Mouse (Mus musculus) CD4-positive, CD25-positive, alpha-beta regulatory T cell, adult 4 months (primary cell): ENCODE results near the gene Ifngr1. TPM values are rescaled to one million over a fixed set of nuclear protein-coding genes. Genes with fewer than 3 reads are reported as not detected.

Experiments used
- ATAC-seq: one replicate; pipeline ENCODE4 v1.8.0; 2017
- polyA plus RNA-seq, 2 experiments: library from polyadenylated mRNA; unstranded; fragments of 100-300 nt; shearing (Covaris generic); gene quantifications; one replicate each; pipeline ENCODE4 v1.2.1; 2017

Gene Ifngr1
- 100 to 1,000 TPM; 424 to 434 TPM for polyA plus RNA-seq

DNA sequence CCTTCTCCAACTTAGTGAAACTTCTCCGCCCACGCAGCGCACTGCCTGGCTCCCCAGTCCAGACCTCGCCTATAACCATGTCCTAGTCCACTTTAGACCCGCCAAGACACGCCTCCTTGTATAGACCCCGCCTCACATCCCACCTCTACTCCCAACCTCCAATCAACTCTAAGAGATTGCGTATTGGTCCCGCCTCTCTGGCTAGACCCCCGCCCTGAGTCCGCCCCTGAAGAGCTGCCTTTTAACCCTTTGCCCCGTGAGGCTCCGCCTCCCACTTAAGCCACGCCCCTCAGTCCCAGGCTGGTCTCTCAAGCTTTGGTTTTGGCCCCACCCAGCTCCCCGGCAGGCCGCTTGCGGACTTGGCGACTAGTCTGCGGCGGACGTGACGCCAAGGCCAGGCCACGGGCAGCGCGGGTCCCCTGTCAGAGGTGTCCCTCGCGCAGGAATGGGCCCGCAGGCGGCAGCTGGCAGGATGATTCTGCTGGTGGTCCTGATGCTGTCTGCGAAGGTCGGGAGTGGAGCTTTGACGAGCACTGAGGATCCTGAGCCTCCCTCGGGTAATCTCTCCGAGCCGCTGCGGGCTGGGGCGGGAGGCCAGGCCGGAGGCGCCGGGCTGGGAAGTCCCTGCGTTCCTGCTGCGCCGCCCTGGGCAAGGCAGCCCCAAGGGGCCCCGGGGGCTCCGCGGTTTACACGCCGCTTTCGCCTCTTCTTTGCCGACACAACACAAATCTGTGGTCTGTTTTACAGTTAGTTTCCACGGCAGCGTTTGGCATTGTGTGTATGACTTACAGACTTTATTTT is at the start of gene Ifngr1:
Gene Ifngr1, plus strand, starts transcription at position 309 of the 801 bp plus-strand sequence.
- peak; percentile 89 for ATAC-seq

DNA sequence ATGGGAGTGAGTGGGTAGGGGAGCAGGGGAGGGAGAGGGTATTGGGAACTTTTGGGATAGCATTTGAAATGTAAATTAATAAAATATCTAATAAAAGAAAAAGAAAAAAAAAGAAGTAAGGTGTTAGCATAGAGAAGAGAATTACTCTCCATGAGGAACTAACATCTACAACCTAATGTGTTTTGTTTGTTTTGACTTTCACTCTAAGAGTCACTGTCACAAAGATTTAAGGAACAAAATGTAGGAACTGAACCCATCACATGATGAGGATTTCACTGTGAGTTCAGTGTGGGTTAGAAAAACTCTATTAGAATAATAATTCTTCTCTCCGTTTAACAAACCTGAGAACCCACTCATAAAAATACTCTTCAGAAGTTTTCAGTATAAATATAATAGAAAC is 44.9 kb upstream of the Ifngr1 start:
- no peak for ATAC-seq

DNA sequence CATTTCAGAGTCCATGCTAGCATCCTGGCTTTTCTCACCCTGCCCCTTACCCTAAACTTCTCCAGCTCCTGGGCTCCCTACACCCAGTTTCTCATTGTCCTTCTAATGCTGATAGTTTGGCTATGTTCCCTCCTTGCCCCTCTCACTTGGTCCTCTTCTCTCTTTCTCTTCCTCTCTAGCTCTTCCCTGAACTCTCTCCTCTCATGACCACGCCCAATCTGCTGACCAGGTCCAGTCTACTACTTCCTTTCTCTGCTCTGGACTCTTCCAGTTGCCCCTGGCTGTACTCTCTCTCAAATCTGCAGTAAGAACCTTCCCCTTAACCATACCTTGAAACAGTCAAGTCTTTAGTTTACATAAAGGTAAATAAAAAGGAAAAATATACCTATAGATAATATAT is 43.7 kb upstream of the Ifngr1 start:
- ATAC-seq = no peak

DNA sequence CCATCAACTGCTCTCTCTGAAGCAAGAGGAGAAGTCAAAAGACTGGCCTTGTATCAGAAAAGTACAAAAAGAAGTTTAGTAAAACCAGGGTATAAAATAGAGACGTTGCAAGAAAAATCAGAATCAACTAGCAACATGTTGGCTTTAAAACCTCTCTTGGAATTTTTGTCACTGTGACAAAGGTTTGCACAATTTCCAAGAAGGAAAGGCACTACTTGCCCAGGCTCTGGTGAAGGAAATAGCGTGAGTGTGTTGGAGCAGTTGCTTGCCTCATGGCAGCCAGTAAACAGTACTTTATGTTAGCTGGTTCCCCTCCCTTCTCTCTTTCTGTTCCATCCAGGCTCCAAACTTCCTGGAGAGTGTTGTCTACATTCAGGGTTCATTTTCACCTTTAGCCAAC is 43.3 kb upstream of the Ifngr1 start:
- no peak for ATAC-seq

DNA sequence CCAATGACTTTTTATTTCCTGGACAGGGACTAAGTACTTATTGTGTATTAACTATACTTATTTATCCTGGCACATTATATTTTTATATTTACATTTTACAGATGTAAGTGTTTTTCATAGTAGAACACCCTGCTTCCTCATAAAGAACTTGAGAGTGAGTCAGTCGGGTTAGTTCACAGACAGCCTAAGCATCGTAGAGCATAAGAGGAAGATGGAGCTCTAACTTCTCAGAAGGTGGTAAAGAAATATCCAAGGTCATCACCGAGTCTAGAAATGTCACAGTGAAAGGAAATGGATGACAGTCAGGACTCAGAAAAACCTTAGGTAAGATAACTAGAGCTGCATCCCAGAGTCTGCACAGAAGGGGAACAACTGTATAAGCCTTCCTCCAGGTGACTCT is 40.2 kb upstream of the Ifngr1 start:
- ATAC-seq = no peak

DNA sequence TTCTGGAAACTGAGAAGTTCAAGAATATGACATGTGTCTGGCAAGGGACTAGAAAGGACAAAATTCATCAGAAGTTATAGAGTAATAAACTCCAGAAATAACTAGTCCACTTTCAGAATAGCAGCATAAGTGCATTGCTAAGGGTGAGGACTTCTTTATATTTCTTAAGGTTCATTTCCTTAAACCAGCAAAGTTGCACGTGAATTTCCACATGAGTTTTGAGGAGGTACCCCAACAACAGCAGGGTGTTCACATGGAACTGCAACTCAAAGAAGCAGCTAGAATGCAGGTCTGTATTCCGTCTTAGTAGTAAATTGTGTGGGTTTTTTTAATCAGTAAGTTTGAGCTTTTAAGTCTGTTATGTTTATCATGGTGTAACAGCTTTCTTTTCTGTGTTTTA is 37.9 kb upstream of the Ifngr1 start:
- no peak for ATAC-seq

DNA sequence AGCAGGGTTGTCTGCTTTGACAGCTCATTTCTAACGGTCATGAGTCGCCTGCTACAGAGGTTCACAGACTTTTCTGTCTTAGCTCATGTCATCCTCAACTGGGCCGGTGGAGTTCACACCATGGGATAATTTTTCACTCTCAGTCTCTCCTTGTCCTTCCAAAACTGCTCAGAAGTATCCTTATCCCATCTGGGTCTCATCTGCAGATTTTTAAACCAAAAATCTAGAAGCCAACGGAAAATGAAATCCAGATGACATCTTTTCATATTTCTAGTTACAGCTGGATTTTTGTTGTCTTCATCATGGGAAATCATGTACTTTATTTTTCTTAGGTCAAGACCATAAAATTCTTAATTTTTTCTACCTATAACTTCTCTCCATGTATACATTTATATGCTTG is 34.1 kb upstream of the Ifngr1 start:
- no peak for ATAC-seq

DNA sequence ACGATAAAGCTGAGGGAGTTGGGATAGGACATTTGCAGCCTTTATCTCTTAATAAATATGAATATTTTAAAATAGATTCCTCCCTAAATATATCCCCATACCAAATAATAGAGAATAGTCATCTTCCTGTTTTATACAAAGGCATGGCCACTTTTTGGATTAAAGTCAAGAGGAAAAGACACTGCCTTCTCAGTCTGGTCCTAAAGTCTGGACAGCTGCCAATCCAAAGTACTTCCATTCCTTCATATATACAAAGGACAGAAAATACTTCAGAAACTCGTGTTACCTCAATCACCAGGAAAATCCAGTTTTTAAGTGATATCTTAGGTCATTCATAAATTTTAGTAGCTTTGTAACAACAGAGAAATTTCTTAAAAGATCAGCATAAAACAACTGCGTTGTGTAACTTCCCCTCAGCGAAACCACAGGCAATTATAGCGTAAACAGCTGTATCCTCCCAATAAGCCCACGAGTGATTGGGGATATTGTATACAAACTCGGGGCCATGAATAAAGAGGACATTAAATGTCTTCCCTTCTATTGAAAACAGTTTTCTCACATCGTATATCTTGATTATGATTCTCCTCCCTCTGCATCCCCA is 32.1 kb upstream of the Ifngr1 start:
- no peak for ATAC-seq

DNA sequence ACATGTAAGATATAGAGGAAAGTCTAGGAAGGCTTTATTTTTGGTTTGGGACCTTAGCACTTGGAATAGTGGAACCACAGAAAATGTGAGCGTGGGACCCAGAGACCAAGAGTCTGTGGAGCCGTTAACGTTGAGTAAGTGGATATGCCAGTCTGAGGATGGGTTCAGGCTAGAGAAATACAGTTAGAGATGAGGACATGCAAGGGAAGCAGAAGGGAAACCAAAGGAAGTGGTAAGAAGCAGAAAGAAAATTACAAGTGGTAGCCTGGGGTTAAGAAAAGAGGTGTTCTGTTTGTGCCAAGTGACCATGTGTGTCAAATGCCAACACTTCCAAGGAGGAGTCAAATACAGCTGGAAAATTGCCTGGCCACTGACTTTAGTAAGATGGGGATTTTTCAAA is 29.2 kb upstream of the Ifngr1 start:
- ATAC-seq = no peak

DNA sequence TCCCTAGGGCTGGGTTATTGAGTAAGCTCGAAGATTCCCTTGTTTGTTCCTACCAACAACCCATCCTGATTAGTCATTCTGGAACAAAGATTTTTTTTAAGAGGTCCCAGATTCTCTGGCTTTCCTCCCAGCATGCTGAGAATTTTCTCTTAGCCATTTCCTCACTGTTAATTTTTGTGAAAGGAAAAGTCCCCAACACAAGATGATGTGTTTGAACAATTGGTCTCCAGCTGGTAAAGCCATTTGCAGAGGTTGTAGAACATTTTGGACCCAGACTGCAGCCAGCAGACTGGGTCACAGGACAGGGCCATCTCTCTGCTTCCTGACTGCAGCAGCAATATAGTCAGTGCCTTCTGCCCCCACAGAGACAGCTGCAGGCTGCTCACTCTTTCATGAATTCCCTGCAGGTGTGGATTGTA is 28.3 kb upstream of the Ifngr1 start:
- no peak for ATAC-seq

DNA sequence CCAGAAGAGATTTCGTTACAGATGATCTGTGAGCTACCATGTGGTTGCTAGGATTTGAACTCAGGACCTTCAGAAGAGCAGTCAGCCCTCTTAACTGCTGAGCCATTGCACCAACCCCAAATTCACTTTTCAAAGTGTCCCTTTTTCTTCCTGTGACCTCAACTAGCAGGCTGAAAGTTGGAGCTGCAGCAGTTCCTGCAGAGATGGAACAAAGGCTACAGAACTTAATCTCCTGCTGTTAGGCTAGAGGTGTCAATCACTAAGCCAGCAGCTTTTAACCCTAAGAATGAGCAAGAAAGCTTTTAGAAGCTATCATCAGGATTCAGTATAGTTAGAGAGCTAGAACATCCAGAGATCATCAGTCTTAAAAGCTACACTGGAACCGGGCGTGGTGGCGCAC is 24.3 kb upstream of the Ifngr1 start:
- ATAC-seq = no peak

DNA sequence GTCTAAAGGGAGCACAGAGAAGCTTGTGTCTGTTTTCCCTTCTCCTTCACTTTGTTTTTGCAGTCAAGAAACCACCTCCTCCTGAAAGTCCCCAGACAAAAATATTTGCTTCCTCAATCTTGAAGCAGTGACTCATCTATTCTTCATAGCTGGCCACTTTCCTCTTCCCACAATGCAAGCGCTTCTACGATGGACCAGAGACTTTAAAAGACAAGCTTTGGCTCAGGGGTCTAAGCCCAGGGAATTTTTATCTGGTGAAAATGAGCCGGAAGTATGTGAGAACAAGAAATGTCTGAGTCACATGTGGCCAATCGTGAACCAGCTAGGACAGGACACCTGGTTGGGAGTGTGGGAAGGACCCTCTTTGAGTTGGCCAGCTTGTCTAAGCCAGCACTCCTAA is 21.5 kb upstream of the Ifngr1 start:
- ATAC-seq = peak; percentile 39

DNA sequence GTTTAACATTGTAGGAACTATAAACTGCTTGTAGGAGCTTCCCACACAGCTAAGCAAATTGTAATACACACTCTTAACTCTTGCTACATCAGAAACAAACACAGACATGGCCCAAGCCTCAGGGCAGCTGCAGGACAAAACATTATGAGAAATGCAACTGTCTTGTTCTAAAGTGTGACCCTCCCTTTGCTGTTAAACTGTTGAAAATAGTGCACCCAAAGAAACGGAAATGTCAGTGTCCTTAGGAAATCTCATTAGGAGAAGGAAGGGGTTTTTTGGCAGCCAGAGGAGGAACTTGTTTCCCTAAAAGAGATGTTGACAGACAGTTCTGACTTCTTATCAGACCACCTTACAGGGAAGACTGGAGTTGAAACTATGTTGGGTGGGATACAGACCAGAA is 21.0 kb upstream of the Ifngr1 start:
- ATAC-seq = no peak

DNA sequence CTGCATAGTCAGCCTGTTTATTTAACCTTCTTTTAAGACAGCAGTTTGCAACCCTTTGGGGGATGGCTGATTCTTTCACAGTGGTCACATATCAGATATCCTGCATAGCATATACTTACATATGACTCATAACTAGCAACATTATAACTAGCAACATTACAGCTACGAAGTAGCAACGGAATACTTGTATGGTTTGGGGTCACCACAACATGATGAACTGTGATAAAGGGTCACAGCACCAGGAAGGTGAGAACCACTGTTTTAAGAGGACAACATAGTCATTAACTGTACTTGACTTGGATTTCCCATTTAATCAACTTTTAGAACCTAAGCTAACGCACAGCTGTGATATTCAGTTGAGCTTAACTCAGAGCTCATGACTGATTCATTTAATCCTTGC is 14.2 kb upstream of the Ifngr1 start:
- peak; percentile 44 for ATAC-seq

DNA sequence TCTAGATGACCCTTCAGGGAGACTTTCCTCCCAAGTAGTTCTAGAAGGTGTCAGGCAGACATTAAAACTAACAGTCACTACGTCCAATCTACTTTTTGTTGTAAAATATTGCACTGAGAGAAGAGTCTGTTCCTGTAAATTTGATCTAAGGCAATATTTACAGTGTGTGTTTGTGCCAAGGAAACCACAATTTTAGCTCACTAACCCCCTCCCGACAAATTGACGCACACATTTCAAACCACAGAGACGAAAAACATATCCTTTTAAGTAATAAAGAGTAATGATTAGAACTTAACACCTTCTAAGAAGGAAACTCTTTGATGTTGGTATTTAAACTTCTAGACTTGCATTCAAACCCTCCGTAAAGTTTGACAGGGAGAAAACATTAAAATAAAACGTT is 13.7 kb upstream of the Ifngr1 start:
- peak; percentile 73 for ATAC-seq

DNA sequence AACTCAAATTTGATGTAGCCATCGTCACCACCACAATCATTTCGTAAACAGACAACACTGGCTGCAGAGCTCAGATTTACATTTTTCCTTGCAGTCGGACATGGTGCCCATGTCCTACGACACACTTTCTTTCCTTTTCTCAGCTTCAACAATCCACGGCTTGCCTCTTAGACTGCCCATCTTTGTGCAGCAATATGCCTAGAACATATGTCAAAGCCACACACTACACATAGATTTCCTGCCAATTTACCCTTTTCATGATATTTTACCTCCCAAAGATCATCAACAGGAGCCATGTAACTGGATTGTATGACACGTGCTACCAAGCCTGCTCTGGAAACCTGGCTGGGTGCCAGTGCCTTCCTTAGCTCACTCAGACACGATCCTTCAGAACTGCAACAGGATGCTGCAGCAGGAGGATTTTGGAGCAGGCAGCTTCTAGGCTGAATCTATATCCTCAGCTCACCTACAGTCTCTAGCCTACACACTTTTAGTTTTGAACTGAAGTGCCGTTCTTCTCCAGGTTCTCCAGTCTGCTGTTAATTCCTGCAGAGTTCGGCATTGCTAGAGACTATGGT is 13.3 kb upstream of the Ifngr1 start:
- peak; percentile 33 for ATAC-seq

DNA sequence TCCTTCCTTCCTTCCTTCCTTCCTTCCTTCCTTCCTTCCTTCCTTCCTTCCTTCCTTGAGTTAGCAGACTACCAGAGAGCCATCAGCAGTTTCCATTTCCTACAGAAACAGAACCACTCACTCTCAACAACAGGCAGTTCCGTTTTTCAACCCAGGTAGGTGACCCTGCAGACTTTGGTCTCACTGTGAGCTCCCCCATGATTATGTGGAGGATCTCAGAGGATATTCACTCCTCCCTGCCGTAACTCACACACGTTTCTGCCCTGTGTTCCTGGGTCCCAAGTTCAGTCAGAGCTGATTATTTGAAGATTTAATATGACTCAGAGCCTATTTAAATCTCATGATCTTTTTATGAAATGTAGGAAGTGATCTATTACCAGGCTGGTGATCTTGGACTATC is 11.1 kb upstream of the Ifngr1 start:
- no peak for ATAC-seq

DNA sequence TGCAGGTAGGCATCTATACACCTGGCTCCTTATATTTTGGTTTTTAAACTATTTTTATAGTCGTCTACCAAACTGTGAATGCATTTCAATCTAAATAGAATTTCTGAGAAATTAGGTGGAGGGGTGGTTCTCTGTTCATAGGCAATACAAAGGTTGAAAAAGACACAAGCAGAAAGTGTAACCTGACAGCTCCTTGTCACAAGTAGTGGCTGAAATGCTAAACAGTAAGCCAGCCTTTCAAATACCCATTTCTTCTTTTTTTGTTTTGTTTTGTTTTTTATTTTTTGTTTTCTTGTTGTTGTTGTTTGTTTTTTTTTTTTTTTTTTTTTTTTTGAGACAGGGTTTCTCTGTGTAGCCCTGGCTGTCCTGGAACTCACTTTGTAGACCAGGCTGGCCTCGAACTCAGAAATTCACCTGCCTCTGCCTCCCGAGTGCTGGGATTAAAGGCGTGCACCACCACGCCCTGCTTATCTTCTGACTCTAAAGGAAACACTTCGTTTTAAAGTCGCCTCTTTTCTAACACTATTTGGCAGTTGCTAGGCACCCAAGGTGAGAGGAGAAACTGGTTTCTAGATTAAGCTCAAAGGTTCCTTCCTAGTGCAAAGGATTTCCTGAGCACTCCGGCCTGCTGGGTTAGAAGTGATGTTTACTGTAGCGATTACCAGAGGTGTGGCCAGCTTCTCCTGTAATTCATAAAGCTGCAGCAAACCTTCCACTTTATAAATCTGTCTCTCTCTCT is 9.7 kb upstream of the Ifngr1 start:
- peak; percentile 52 for ATAC-seq

DNA sequence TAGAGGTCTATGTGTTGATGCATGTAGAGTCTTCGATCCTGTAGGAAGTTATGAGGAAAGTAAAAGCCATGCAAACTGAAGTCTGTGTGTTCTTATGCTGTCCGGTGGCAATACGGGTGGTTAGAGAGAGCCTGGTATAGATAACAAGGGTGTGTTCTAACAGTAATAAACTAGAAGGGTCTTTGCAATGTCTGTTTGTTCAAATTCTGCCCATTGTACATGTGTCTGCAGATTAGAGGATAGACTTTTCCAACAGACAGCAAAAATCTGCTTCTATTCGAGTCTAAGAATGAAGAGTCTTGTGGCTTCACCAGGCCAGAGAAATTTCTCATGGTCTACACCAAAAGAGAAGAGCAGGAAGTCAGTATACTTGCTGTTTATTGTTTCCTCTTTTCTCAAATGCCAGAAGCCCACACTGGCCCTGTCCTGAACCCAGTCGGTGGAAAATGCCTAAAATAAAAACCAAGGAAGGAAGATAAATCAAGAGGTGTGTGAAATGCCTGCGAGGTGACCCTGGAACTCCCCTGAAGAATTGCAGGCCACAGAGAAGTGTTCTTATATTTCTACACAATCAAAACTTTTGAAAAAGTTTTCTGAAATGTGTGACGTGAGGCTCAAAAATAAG is 8.8 kb upstream of the Ifngr1 start:
- ATAC-seq = no peak

DNA sequence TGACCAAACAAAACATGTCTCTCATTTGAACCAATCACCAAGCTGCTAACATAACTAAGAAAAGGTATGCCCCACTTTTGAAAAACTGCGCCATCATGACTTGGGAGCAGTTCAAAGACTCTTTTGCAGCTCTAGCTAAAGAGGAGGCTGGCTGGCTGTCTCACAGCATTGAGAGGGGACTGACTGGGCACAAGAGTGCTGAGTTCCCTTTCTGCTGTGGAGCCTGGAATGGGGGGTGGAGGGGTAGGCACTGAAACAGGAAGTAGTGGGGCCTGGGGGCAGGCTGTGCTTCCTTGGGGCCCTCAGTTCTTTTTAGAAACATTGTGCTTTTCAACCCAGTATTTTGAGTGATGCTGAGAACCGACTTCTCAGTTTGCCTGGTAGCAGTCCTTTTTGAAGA is 7.7 kb upstream of the Ifngr1 start:
- ATAC-seq = peak; percentile 54

DNA sequence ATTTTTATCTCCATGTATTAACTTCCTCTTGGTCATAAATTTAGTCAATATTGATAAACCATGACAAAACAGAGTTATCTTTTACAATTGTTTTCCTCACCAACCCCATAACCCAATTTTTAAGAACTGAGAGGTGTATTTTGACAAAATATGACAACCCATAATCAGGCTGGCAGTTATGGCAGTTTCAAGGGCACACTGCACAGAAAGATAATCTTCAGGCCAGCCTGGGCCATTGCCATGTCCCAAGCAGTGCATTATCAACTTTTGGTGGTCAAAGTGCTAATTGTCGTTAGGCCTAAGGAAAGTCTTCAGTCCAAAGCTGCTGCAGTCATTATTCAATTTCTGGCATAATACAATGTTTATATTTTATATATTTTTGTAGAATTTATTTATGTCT is 6.9 kb upstream of the Ifngr1 start:
- no peak for ATAC-seq

DNA sequence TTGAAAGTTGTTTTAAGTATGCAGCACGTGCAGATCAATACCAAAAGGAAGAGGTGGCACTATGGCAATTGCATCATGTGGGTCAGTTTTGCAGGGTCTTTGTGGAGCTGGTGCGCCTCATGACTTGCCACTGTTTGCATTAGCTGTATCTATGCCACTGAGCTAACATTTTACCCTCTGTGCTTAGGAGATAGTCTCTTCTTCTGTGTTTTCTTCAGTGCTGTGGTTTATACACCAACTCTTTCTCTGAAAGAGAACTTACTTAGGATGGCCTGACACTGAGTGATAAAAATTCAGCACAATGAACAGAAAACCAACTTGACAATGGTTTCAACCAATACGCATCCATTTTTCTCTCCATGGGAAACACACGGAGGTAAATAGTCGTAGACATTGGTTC is 5.9 kb upstream of the Ifngr1 start:
- no peak for ATAC-seq

DNA sequence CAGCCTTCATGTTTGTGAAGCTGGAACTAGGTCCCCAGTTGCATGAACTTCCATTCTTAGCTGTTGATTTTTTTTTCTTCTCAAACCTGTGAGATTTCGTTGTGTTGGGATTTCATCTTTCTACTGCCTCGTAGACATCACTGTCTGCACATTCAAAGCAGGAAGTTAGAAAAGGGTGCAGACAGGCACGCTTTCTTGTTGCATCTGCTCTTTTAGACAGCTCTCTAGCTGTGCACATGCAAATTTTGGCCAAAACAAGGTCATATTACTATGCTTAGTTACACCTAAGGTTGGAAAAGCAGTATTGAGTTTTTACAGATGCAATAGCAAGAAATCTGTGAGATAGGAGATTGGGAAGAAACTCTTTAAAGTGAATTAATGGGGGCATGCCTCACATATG is 4.5 kb upstream of the Ifngr1 start:
- ATAC-seq = no peak
